Mouse (Mus musculus) embryonic facial prominence, embryonic 11.5 days (tissue): Measurements from ENCODE around the gene Cfap61. TPM values are rescaled to one million over a fixed set of nuclear protein-coding genes. Genes with fewer than 3 reads are reported as not detected.
"Not testable (repeated sequence)": the region's sequence is repeated elsewhere in the genome, so short reads cannot be mapped to it uniquely, and the experiment has no call there.

Source experiments
- ATAC-seq: fragments of 200-750 bp; cut with Nextera tagmentation; replicated peaks from 2 replicates; pipeline ENCODE4 v1.8.0; 2017; ENCODE audit warnings: low read depth; ENCODE audit not compliant: insufficient number of reproducible peaks, low FRiP score, low TSS enrichment
- DNase-seq: peaks from one replicate; pipeline ENCODE4 v3.0.0-alpha.2; 2015; ENCODE audit warnings: low spot score
- H3K27ac ChIP-seq: fragments of 300-500 bp; sonication (generic); replicated peaks from 2 replicates; pipeline ENCODE4 v1.5.1; 2014; ENCODE audit warnings: mild to moderate bottlenecking, low read depth, low read length, control low read depth
- H3K27me3 ChIP-seq: fragments of 300-500 bp; sonication (generic); 2 replicates; pipeline ENCODE4 v1.6.1; 2014; ENCODE audit warnings: mild to moderate bottlenecking, low read length, moderate library complexity, mixed read lengths; ENCODE audit not compliant: control insufficient read depth, insufficient read depth
- H3K36me3 ChIP-seq: fragments of 300-500 bp; sonication (generic); replicated peaks from 2 replicates; pipeline ENCODE4 v1.6.1; 2014; ENCODE audit warnings: low read depth, mild to moderate bottlenecking, low read length, moderate library complexity, mixed read lengths; ENCODE audit not compliant: control insufficient read depth, insufficient read depth
- H3K4me1 ChIP-seq: fragments of 300-500 bp; sonication (generic); 2 replicates; pipeline ENCODE4 v1.6.1; 2014; ENCODE audit warnings: low read length, mixed read lengths; ENCODE audit not compliant: control insufficient read depth, insufficient read depth
- H3K4me2 ChIP-seq: fragments of 300-500 bp; sonication (generic); 2 replicates; pipeline ENCODE4 v1.6.1; 2014; ENCODE audit warnings: low read depth, mild to moderate bottlenecking, control low read depth, low read length, moderate library complexity
- H3K4me3 ChIP-seq: fragments of 300-500 bp; sonication (generic); 2 replicates; pipeline ENCODE4 v1.5.1; 2014; ENCODE audit warnings: low read depth, low read length, control low read depth
- H3K9ac ChIP-seq: fragments of 300-500 bp; sonication (generic); replicated peaks from 2 replicates; pipeline ENCODE4 v1.6.1; 2014; ENCODE audit warnings: mild to moderate bottlenecking, control low read depth, low read length
- H3K9me3 ChIP-seq: fragments of 300-500 bp; sonication (generic); replicated peaks from 2 replicates; pipeline ENCODE4 v1.6.1; 2016; ENCODE audit warnings: mild to moderate bottlenecking, low read length, inconsistent platforms, mixed read lengths; ENCODE audit not compliant: control insufficient read depth
- WGBS: fragments of 180-500 bp; shearing (Covaris S2); extraction: QIAGEN DNeasy Blood & Tissue Kit; methylation state at CpG from one replicate; pipeline ENCODE4 v1.1.7; 2014; 5-methylcytosine and 5-hydroxymethylcytosine counted together
- polyA plus RNA-seq: library from polyadenylated mRNA; unstranded; fragments of >200 nt; fragmentation: Nextera tagmentation; extraction: Ambion mirVana; gene quantifications from 2 replicates; pipeline ENCODE4 v1.2.1, GENCODE M21; 2014

Gene Cfap61
- polyA plus RNA-seq, 1 experiment from 2014 or later, result 0.38 TPM

- not testable (repeated sequence) for H3K4me2 ChIP-seq, DNase-seq, ATAC-seq, H3K4me3 ChIP-seq, H3K4me1 ChIP-seq, H3K9me3 ChIP-seq, H3K27me3 ChIP-seq, H3K9ac ChIP-seq, H3K36me3 ChIP-seq, H3K27ac ChIP-seq
- 68% methylated on average over 7 of the region's 8 CpGs for WGBS
Observed at GRCm38 (mm10) chr2:145900318-145900717, 34.3 kb upstream of the Cfap61 start.

DNA sequence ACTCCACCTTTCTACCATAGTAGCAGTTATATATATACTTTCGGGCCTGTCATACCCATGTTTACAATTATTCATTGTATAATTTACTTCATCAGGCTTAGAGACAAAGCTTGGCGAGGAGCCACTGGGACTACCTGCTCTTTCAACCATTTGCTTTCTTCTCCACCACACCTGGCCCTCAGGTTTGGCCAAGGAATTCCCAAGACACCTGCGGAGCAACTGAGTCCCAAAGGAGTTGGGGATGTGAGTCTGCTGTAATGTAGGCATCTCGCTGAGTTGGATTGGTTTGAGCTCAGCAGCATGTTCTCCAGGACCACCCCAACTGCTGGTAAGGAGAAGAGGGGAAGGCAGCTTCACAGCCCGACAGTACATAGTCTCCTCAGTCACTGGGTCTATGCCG lies 32.7 kb upstream of the Cfap61 start, which contains the start of gene Naa20:
Naa20 (plus strand) TSS at position 239 of the 400 bp plus-strand sequence.
- DNase-seq (no peak), ATAC-seq (no peak)
- no peaks in the 10 kb centered on the region; the same call in 1 of the 2 replicates for H3K36me3 ChIP-seq
- no peak within 1 kb of the TSS for H3K4me2 ChIP-seq
- H3K9ac ChIP-seq, result no peak within 1 kb of the TSS
- no peak within 1 kb of the TSS for H3K27ac ChIP-seq
- H3K27me3 ChIP-seq, result no peaks in the 10 kb centered on the region
- no peaks in the 10 kb centered on the region; the same call in 1 of the 2 replicates for H3K4me1 ChIP-seq
- H3K4me3 ChIP-seq, result peak within 1 kb of the TSS; percentile 96; the same call in 1 of the 2 replicates
- WGBS, result 84% methylated on average over 6 of the region's 6 CpGs
- H3K9me3 ChIP-seq, result no peaks in the 10 kb centered on the region

- H3K9me3 ChIP-seq, result no peaks in the 10 kb centered on the region
- peak; percentile 94 for DNase-seq
- H3K9ac ChIP-seq, result peak overlapping the region; percentile 94
- H3K27ac ChIP-seq, result peak overlapping the region; percentile 59; the same call in 1 of the 2 replicates
- H3K27me3 ChIP-seq, result no peaks in the 10 kb centered on the region
- ATAC-seq, result peak; percentile 94
- no peaks in the 10 kb centered on the region; the same call in 1 of the 2 replicates for H3K4me1 ChIP-seq
- peak overlapping the region; percentile 66 for H3K4me2 ChIP-seq
- under 1% methylated on average over 66 of the region's 68 CpGs for WGBS
- peak overlapping the region; percentile 96 for H3K4me3 ChIP-seq
- no peaks in the 10 kb centered on the region; the same call in 1 of the 2 replicates for H3K36me3 ChIP-seq
Observed at GRCm38 (mm10) chr2:145903061-145903901, 31.3 kb upstream of the Cfap61 start.

- Histone ChIP-seq H3K4me3 (peak overlapping the region; percentile 96), H3K9ac (peak overlapping the region; percentile 94), H3K9me3 (no peaks in the 10 kb centered on the region), H3K36me3 (no peaks in the 10 kb centered on the region; the same call in 1 of the 2 replicates), H3K27me3 (no peaks in the 10 kb centered on the region), H3K4me1 (no peaks in the 10 kb centered on the region; the same call in 1 of the 2 replicates), H3K4me2 (peak overlapping the region; percentile 66), H3K27ac (no peak overlapping the region)
- ATAC-seq, result no peak
- whole genome bisulfite sequencing, result 34% methylated on average over 12 of the region's 12 CpGs
- DNase-seq, result no peak
Observed at GRCm38 (mm10) chr2:145903983-145904616, 30.5 kb upstream of the Cfap61 start.

DNA sequence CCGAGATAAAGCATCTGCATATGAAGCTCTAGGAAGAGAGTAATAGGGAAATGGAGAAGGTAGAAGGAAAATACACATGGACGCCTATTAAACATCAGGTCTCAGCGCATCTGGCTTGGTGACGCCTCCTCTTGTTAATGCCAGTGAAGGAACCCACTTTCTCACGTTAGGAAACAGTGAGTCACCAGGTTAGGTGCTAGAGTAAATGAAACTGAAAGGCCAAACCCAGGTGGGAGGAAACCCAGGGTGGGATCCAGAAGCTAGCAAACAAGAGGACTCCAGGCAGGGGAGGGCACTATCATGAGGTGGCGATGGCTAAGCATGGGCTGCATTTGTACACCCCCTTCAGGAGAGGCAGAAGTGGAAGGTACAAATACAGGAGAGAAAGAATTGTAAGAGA lies 29.4 kb upstream of the Cfap61 start:
- WGBS, result 84% methylated on average over 6 of the region's 6 CpGs
- no peaks in the 10 kb centered on the region; the same call in 1 of the 2 replicates for H3K36me3 ChIP-seq
- ATAC-seq (no peak), DNase-seq (no peak)
- H3K9ac ChIP-seq, result no peak overlapping the region
- no peaks in the 10 kb centered on the region for H3K27me3 ChIP-seq
- H3K9me3 ChIP-seq, result no peaks in the 10 kb centered on the region
- H3K4me3 ChIP-seq, result no peak overlapping the region
- H3K27ac ChIP-seq, result no peak overlapping the region
- H3K4me2 ChIP-seq, result no peak overlapping the region
- H3K4me1 ChIP-seq, result no peaks in the 10 kb centered on the region; the same call in 1 of the 2 replicates

- 49% methylated on average over 4 of the region's 4 CpGs for WGBS
- H3K4me1 ChIP-seq, H3K27ac ChIP-seq, H3K4me3 ChIP-seq, DNase-seq, H3K4me2 ChIP-seq, H3K9me3 ChIP-seq, H3K9ac ChIP-seq, ATAC-seq, H3K36me3 ChIP-seq, H3K27me3 ChIP-seq: not testable (repeated sequence)
Observed at GRCm38 (mm10) chr2:145905884-145906283, 28.7 kb upstream of the Cfap61 start.

DNA sequence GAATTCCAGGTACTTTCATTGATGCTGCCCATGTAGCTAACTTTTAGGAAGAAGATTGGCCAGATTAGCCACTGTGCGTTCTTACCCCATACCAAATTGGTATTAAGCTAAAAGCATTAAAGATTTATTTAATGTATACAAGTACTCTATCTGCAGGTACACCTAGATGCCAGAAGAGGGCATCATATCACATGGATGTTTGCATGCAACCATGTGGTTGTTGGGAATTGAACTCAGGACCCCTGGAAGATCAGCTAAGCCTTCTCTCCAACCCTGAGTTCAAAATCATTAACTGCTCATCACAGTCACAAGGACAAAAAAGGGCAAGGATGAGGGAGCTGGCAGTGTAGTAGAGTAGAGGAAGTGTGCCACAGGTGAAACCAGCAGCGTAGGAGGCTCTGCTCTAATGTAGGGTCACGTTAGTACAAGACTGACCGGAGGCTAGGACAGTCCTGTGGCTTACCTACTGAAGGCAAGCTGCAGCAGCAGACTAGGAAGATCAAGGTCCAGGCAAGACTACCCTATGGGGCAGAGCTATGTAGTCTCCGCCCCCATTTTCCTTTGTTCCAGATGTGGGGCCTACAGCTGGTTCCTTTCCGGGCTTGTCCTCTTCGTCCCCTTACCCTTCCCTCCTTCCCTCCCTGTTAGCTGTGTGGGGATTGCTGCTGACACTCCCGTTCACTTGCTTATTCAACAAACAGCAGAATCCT lies 13.5 kb upstream of the Cfap61 start:
- H3K9me3 ChIP-seq, result no peaks in the 10 kb centered on the region
- H3K4me1 ChIP-seq, result no peaks in the 10 kb centered on the region
- ATAC-seq (no peak), DNase-seq (no peak)
- no peak overlapping the region for H3K4me3 ChIP-seq
- no peak overlapping the region for H3K27ac ChIP-seq
- WGBS, result 88% methylated on average over 8 of the region's 8 CpGs
- no peak overlapping the region for H3K4me2 ChIP-seq
- no peak overlapping the region for H3K9ac ChIP-seq
- H3K27me3 ChIP-seq, result no peaks in the 10 kb centered on the region
- H3K36me3 ChIP-seq, result peaks cover 4% of the 10 kb centered on the region
